Mouse (Mus musculus) kidney, postnatal 10 days (tissue): ENCODE data around the gene Gpn2.

Experiments used
- DNase-seq: peaks from one replicate; pipeline ENCODE4 v3.0.0; 2021; ENCODE audit warnings: mixed read lengths

The Gpn2 gene

DNA sequence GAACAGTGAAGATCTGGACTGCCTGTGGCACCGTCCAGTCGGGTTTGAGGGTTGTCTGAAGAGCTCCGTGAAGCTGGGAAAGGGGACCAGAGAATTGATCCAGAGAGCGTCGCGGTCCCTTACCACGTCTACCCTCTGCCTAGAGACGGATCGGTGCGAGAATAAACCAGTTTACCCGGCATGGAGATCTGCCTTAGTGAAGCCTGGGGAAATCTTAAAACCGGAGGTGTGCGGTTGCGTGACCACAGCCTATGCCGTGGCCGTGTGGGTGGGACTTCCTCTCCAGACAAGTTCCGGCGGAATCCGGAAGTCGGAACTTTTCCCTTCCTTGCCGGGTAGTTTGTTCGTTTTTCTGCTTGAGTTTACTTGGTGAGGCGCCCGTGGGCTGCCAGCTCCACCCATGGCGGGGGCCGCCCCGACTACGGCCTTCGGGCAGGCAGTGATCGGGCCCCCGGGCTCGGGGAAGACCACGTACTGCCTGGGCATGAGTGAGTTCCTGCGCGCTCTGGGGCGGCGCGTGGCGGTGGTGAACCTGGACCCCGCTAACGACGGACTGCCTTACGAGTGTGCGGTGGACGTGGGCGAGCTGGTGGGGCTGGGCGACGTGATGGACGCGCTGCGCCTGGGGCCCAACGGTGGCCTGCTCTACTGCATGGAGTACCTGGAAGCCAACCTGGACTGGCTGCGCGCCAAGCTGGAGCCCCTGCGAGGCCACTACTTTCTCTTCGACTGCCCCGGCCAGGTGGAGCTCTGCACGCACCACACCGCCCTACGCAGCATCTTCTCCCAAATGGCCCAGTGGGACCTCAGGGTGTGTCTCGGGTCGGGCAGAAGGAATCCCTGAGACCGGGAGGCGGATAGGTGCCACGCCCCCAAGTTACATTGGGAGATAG is at the start of gene Gpn2:
Gene Gpn2 (plus strand): TSS at position 304 of the 893 bp plus-strand sequence.
- peak; percentile 90 for DNase-seq

DNA sequence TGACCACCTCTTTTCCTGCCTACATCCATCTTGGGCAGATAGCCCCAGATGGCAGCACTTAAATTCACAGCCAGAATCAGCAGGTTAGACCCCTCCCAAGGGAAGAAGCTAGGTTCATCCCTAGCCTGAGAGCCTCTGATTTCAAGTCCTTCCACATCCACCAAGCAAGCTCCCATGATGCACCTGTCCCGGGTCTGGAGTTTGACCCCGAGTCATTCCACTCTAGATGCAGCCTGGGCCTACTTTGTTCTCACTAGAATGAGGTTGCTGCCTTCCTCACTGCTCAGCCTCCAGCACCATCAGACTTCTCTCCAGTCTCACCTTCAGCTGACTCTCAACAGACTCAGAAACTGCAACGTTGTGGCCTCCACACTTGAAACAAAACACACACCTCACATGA is 48.1 kb upstream of the Gpn2 start:
- DNase-seq: peak; percentile 30

DNA sequence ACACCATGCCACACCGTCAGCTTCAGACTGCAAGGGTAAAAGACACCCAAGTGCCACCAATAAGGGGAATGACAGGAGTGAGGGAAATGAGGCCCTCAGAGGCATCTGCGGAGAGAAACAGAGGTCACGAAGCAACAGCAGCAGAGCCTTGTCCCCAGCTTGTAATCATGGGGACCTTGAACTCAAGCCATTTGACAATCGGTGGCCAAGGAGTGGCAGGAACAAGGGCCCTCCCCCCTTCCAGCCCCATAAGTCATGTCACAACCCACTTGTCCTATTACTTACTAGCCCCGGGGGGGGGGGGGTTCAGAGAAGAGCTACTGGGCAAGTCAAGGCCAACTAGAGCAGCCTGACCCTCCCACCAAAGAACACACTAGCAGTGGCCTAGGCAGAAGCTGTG is 47.5 kb upstream of the Gpn2 start:
- no peak for DNase-seq

DNA sequence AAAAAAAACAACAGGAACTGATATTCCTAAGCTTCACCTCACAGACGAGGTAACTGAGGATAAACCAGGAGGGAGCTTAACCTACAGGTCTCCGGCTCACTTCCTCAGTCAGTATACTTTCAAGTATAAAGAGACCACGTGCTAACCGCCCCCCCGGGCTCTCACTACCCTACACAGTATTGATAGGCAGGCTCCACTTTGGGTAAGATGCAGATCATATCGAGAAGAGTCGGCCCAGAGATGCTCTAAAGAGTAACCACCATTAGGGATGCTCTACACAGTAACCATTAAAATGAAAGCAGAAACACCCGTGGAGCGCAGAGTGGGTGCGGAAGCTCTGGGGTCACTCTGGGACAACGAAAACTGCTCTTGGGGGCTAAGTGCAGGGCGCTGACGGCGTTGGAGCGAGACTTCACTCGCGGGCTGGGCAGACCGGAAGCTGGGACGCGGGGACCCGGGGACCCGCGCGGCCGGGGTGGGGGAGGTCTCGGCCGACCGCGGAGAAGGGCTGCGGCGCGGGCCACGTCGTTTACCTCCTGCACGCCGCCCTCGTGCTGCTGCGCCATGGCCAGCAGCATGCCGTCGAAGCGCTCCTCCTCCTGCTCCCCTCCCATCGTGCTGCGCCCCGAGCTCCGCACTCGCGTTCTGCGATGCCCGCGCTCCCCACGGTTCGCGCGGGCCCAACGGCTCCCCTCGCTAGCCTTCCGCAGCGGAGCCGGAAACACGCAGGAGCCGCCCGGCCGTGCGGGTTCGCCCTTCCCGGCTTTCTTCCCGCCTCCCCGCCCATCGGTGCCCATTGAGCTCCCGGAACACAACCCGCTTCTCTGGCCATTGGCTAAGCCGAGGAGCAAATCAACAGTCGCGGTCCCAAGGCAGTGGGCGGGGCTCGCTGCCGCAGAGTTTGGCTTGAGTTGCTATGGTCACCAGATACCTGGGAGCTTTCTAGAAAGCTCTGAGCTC is 38.6 kb upstream of the Gpn2 start, which contains the start of gene Nudc:
Gene Nudc (minus strand): TSS at position 725 of the 960 bp plus-strand sequence.
- DNase-seq: peak; percentile 97

DNA sequence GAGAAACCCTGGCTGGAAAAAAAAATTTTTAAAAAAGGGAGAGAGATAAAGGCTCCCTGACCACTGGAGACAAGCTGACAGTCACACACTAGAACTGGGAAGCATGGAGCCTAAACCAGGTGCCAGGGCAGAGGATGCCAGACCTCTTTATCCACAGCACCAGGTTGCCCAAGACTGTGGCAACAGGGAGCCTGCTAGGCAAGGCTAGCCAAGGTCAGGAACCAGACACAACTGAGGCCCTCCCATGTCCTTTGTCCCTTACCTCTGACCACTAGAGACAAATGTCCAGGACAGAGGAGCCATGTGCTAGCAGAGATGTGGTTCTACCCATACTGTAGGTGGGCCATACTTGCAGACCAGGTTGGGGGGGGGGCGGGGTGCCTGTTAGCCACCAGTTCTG is 32.1 kb upstream of the Gpn2 start:
- DNase-seq: no peak

DNA sequence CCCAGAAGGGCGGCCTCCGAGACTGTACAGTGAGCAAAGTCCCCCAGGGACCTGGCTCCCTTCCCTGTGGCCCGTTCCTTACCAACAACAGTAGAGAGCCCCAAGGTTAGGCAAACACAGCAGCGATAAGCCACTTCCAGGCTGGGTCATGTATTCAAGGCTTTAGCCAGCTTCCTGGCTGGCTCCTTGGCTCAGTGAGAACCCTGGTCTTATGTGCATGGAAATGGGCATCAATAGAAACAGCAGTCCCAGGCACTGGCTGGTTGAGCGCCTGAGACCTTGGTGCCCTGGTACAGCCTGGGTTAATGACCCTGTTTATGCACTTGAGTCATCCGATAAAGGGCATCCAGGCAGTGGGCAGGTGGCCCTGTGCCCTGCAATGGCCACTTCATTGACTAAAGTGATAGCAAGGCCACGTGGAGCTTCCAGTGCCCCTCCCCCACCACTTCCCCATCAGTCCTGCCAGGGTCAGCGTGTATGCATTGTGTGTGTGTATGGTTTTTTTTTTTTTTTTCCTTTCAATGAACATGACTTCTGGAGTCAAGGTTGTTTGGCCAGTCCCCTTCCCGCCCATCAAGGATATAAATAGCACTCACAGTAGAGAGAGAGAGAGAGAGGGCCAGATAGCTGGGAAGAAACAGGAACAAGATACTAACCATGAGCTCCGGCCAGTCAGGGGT is 31.3 kb upstream of the Gpn2 start, which contains the start of gene Nr0b2:
Gene Nr0b2 (plus strand): TSS at position 609 of the 680 bp plus-strand sequence.
- DNase-seq: no peak

DNA sequence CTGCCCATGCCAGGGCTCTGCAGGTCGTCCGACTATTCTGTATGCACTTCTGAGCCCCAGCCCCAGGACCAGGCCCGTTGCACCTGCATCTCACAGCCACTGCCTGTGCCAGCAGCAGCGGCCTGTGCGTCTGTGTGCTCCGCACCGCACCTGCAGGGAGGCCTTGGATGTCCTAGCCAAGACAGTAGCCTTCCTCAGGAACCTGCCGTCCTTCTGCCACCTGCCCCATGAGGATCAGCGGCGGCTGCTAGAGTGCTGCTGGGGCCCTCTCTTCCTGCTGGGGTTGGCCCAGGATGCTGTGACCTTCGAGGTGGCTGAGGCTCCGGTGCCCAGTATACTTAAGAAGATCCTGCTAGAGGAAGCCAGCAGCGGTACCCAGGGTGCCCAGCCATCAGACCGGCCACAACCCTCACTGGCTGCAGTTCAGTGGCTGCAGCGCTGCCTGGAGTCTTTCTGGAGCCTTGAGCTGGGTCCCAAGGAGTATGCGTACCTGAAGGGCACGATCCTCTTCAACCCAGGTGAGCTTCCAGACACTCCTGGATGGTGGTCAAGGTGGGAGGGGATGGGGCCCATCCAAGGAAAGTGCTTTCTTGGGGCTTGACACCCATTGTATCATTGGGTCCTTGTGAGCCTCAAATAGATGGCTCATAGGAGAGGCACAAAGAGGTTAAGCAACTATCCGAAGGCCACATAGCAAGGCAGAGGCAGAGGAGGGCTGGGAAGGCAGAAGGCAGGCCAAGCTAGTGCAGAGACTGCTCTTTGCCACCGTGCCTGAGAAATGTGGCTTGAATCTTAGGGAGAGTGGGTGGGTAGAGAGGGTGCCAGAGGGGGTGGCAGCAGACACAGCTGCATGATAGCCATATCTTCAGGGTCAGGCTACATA is 30.5 kb upstream of the Gpn2 start:
- no peak for DNase-seq

DNA sequence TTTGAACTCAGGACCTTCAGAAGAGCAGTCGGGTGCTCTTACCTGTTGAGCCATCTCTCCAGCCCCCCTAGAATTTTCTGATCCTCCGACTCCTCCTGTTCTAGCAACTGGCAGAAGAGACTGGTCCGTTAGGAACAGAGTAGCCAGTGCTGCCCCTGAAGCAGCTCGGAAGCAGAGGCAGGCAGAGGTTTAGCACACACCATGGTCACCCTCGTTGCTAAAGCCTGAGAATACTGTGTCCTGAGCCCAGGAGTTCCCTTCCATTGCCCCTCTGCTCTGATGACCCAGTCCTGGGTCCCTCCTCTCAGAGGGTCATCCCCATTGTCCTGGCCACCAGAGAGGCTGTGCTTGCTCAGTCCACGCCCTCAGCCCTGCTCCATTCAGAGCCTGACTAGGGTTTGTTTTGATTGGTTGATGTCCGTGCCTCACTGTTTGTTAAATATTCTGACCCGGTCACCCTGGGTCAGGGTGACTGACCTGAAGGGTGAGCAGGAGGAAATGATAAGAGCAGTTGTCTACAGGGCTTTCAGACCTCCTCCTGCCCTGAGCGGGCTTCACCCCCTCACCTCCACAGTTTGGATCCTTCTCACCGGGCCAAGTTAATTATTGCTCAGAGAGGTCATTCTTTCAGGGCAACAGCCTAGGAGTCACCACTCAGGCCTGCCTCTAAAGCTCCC is 27.0 kb upstream of the Gpn2 start:
- DNase-seq: peak; percentile 48

DNA sequence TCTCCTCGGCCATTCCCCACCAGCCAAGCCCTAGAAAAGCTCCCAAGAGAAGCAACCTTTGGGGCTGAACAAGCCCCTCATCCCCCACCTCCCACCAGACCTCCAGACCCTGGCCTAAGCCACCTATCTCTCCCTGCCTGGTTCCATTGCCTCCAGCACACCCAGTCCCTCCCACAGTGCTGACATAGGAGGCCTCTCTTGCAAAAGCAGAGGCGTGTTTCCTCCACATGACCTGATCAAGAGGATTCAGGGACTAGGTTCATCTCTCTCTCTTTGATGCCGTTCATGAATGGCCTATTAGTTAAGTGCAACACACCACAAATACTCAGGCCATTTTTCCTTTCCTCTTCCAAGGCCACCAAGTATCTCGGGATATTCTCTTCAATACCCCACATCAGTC is 24.3 kb upstream of the Gpn2 start:
- DNase-seq: no peak

DNA sequence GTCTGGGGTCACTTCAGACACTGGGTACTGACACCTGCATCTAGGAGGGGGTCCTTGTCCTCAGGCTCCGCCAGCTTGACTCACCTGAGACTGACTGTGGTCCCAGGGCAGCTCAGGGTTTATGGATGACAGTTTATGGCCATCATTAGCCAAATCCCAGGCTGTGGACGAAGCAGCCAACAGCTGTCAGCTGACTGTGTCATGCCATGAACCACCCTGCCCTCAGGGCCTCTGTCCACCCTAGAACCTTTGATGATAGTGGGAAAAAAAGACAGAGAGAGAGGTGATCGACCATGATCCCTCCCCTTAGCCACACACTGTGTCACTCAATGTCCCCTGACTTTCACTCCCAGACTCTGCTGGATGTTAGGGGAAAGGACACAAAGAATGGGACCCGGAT is 22.5 kb upstream of the Gpn2 start:
- no peak for DNase-seq

DNA sequence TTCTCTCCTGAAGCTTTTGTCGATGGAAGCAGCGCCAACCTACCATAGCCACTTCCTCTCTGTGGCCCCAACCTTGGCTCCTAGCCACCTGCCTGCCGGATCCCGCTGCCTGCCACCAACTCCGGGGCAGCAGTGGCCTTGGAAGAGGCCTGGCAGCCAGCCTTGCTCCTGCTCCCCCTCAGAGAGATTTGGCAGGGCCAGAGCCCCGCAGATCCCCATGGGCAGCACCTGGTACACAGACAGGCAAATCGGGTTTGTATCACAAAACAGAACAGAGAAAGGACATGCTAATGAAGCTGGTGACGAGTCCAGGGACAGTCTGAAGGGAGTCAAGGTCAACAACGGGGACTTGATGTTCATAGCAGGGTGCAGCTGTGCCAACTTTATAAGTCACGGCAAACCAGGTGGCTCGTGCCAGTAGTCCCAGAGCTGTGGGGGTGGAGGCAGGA is 21.0 kb upstream of the Gpn2 start:
- DNase-seq: peak; percentile 64

DNA sequence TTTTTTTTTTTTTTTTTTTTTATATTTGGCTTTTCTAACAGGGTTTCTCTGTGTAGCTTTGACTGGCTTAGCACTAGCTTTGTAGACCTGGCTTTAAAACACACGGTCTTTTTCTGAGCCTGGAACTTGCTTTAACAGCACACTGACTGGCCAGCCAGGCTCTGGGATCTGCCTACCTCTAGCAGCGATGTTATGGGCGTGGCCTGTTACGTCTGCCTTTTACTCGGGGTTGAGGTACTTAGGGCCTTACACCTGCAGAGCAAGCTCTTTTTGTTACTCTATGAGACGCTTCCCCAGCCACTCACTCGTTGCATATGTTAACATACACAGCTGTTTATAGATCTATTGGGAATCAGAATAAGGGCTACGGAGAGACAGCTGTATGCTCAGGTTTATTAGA is 16.9 kb upstream of the Gpn2 start:
- DNase-seq: no peak

DNA sequence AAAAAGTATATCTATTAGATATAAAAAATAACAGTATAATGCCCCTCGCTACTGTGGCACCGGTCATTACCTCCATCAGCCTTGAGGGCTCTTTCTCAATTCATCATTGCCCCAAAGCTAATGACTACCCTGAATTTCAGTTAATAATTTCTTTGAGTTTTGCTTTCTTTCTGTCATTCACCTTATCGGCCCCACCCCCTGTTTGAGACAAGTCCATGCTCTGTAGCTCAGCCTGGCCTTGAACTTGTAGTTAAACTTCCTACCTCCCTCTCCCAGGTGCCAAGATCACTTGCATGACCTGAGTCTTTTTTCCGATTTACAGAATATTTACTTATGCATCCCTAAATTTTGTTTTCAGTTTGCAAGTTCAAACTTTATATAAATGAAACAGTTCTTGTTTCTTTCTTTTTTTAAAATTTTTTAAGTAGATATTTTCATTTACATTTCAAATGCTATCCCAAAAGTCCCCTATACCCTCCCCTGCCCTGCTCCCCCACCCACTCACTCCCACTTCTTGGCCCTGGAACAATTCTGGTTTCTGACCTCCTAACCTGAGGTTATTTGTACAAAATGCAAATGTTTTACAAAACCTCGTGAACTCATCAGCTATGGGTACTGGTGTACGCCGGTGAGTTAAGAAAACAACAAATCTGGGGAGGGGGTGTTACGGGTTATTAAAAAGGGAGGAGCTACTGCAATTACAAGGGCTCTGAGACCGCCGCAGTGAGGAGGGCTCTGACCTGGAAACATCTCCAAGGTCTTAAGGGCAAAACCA is 14.7 kb upstream of the Gpn2 start:
- no peak for DNase-seq

DNA sequence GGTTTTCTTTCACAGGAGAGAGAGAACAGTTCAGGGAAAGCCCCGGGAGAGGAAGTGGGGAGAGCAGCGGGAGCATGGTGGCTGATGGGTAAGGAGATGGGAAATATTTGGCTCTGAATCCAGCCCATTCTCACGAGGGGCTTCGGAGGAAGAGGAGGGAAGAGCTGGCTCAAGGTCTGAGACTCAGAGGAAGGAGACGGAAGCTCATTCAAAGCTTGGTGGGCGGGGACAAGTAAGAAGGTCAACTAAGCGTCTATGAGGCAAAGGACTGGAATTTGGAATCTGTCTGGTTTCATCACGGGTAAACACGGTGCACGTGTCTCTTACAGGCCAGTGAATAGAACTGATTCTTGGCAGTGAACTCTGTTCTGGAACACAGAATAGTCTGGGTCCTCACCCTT is 14.1 kb upstream of the Gpn2 start:
- peak; percentile 64 for DNase-seq

DNA sequence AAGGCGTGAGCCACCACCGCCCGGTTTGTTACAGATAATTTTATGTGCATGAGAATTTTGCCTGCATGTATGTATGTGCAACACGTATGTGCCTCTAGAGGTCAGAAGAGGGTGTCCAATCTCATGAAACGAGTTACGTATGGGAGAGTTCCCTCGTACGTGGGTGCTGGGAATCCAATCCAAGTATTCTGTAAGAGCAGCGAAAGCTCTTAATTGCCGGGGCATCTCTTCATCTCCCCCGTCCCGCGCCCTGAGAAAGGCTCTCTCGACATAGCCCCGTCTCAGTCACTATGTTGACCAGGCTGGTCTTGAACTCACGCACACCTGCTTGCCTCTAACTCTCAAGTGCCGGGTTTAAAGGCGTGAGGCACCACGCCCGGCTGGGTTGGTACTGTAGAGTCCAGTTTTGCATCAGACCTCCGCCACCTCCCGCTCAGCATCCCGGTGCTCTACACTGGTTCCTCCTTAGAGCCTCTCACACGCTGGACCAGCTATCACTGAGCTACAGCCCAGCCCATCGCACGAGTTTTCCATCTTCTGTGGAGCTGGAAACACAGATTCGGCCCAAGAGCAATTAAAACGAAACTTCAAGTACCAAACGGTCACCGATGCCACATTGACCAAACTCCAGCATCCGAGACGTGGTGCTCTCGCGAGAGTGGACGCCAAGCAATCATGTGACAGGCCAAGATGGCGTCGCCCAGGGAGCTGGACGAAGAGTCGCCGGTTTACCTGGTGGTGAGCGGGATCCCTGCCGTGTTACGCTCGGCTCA is 9.9 kb upstream of the Gpn2 start, which contains the start of gene Gpatch3:
Gene Gpatch3 (plus strand): TSS at position 676 of the 773 bp plus-strand sequence.
- peak; percentile 96 for DNase-seq

DNA sequence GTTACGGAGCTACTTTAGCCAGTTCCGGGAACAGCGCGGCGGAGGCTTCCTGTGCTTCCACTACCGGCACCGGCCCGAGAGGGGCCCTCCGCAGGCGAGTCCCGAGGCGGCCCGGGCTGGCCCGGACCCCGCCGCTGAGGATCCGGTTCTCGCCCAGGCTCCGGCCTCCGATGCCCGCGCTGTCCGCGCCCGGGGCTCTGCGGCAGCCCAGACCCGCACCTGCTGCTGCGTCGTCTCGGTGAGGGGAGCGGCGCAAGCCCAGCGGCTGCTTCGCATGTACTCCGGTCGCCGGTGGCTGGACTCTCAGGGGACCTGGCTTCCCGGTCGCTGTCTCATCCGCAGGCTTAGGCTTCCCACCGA is 9.3 kb upstream of the Gpn2 start:
- DNase-seq: no peak

DNA sequence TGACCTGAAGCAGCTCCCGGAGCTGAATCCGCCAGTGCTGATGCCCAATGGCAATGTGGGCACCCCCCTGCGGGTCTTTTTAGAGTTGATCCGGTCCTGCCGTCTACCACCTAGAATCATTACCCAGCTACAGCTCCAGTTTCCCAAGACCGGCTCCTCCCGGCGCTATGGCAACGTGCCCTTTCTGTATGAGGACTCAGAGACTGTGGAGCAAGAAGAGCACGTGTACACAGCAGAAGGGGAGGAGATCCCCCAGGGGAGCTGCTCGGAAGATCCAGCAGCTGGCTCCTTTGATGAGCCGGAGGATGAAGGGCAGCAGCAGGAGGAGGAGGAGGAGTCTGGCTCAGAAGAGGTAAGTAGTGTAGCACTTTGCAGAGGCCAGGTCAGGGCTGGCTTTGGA is 6.2 kb upstream of the Gpn2 start:
- no peak for DNase-seq

DNA sequence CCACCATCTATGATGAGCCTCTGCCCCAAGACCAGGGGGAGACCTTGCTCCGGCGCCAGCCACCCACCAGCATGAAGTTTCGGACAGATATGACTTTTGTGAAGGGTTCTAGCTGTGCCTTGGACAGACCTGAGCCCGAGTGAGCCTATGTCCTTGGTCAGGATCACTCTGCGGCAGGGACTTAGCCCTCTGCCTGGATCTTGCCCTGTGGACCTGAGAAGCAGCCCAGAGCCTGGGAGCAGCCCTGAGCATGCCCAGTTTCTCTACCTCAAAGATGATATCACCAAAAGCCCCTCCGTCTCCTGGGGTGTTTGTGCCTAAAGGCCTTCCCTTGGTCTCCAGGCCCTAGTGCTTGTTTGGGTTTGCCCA is 488 bp upstream of the Gpn2 start:
- no peak for DNase-seq

DNA sequence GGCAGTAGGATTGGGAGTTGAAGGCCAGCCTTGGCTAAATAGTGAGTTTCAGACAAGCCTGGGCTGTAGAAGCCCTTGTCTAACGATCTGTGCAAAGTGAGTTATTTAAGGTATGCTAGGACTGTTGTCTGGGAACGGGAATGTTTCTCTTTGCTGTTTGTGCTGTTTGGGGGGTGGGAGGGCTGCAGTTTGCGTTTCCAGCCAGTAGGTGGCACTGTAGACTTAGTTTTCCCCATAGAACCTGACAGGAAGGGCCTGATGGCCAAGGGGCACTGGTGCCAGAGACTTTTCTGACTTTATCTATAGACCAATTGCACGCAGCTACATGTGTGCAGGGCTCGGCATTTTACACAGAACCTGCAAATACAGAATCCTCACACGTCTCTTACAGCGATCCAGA is 8.4 kb downstream of the Gpn2 start:
- DNase-seq: peak; percentile 83

DNA sequence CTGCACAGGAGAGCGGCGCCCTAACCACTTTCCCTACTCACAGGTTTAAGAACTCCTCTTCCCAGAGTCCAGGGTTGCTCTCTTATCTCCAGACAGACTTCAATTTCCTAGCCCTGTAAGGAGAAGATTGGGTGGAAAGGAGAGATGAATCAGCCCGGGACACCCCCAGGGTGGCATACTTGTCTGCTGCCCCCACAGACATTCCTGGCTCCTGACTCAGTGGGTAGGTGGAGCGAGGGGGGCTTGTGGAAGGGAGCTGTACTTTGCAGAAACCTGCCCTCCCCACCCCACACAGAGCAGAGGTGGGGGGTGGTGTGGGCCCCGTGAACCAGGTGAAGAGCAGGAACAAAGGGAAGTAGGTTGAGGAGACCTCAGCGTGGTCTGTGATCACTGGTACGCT is 11.4 kb downstream of the Gpn2 start:
- no peak for DNase-seq
